Mouse (Mus musculus): ENCODE measurements around the gene Ramp1.

The Ramp1 gene

DNA sequence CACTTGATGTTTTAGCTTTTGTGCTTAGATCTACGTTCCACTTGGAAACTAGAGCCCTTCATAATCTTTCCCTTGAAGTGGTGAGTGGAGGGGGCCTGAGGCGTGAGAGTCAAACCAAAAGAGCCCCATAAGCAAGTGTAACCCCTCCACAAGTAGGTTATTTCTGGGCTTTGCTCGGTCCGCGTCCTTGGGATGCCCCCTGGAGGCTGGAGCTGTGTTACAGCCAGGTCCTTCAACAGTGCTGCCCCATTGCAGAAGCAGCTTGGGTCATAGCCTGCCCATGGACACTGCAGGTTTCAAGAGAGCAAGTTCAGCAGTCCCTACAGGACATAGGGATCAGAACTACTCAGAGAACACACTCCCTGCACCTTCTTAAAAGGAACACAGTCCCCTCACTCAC, 59.5 kb downstream of the Ramp1 start:
- peak; percentile 57 to 64 for DNase-seq (ENCODE audit: low spot score in 2 of 2)

- DNase-seq (ENCODE audit: low spot score in 2 of 2) = no peak
Measured at GRCm38 (mm10) chr1:91239800-91240199, 60.2 kb downstream of the Ramp1 start.

DNA sequence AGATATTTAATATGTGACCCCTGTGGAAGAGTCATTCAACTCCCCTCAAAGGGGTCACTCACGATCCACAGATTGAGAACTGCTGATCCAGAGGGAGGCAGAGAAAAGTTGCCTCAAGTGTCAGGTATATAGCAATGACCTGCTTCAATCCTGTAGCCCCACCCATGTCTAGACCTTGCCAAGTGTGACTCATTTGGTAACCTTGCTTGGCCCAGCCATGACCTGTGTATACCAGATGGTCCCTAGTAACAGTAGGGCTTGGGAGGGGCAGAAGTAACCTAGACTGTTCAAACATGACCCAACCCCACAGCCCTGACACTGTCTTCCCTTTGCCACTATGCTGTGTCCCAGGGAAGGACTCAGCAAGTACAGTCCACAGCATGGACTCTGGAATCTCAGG, 61.1 kb downstream of the Ramp1 start:
- DNase-seq (ENCODE audit: low spot score in 2 of 2) = no peak

GRCm38 (mm10) chr1:91241249-91241648, 61.6 kb downstream of the Ramp1 start:
- DNase-seq (ENCODE audit: low spot score in 2 of 2) = no peak

GRCm38 (mm10) chr1:91248242-91248641, 68.6 kb downstream of the Ramp1 start:
- no peak for DNase-seq (ENCODE audit: low spot score in 2 of 2)

DNA sequence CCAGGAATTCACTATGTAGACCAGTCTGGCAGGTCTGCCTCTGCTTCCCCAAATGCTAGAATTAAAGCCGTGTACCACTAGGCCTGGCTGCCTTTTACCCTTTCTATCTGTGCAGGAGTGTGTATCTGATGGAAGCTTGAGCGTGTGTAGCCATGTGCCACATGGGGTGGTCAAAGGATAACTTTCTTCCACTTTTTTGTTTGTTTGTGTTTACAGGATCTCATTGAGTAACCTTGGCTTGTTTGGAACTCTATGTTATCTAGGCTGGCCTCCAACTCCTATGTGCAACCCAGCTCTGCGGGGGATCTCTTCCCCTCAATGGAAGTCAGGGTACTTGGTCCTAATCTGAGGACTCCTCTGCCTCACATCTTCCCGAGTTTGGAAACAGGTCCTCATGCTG, 69.3 kb downstream of the Ramp1 start:
- no peak for DNase-seq (ENCODE audit: low spot score in 2 of 2)

DNA sequence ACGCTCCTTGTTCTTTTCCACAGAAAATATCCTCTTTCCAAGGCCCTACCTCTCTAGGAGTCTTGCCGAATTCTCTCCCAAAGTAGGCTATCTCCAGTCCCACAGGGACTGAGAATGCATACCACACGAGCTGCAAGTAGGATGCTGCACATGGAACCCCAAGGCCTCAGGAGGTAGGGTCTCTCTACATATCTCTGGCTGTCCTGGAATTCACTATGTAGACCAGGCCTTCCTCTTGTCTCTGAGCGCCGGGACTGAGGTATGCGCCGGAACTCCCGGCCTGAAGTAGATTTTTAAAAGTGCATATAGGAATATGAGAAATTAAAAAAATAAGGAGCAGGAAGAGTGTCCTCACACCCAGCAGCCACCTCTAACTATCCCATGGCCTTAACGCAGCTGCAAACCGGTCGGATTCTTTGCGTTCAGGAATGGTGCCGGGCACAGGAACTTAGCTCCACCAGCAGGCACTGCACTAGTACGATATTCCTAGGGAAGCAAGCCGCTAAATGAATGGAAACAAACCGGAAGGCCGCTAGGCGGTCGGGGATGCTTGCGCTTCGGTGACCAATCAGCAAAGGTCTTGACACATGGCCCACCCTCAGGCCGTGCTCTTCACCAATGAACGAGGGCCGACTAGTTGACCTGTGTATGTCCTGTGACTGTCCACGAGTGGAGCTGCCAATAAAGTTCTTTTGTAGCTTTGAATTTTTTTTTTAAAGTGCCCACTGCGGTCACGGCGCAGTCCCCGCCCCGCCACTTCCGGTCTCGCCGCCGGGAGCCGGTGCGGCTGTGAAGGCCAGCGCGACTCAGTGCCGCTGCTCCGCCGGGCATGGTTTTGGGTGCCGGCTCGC, 70.2 kb downstream of the Ramp1 start, which contains the start of gene Ube2f:
Ube2f (plus strand) TSS at position 741 of the 851 bp plus-strand sequence.
- DNase-seq (ENCODE audit: low spot score in 2 of 2) = peak; percentile 97

- DNase-seq (ENCODE audit: low spot score in 2 of 2) = peak in 1 of 2 experiments; percentile 12
Measured at GRCm38 (mm10) chr1:91250415-91251147, 71.0 kb downstream of the Ramp1 start.

GRCm38 (mm10) chr1:91251148-91251650, 71.6 kb downstream of the Ramp1 start:
- DNase-seq (ENCODE audit: low spot score in 2 of 2) = no peak

DNA sequence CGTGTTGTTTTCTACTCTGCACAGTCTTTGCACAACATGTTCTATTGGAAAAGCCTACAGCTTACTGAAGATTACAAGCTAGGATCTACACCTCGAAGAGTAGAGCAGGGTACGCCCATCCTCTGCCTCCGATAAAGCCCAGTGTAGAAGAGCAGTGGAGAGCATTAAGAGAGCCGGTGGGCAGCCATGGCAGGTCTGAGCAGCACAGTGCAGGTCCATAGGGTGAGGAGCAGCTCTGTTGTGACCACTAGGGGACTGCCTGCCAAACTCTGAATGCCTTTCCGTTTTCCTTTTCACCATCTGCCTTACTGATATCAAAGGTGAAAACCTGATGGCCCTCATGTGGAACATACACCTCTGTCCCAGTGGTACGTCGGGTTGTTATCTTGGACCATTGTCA, 72.3 kb downstream of the Ramp1 start:
- DNase-seq (ENCODE audit: low spot score in 2 of 2) = no peak

GRCm38 (mm10) chr1:91257918-91258317, 78.3 kb downstream of the Ramp1 start:
- no peak for DNase-seq (ENCODE audit: low spot score in 2 of 2)

GRCm38 (mm10) chr1:91259794-91260193, 80.2 kb downstream of the Ramp1 start:
- DNase-seq (ENCODE audit: low spot score in 2 of 2) = no peak

DNA sequence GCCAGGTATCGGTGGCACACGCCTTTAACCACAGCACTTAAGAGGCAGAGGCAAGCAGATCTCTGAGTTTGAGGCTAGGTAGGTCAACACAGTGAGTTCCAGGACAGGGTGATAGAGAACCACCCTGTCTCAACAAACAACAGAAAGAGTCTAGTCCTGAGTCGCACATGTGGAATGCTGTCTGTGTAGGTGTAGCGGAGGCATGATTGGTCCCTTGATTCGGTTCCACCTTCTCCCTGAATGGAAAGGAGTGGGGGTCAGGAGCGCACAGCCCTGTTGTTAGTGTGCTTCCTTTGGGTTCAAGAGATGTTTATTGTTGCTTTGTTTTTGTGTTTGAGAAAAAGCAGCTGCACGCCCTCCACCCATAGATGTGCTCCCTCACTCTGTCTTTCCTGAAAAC, 82.9 kb downstream of the Ramp1 start:
- DNase-seq (ENCODE audit: low spot score in 2 of 2) = no peak

DNA sequence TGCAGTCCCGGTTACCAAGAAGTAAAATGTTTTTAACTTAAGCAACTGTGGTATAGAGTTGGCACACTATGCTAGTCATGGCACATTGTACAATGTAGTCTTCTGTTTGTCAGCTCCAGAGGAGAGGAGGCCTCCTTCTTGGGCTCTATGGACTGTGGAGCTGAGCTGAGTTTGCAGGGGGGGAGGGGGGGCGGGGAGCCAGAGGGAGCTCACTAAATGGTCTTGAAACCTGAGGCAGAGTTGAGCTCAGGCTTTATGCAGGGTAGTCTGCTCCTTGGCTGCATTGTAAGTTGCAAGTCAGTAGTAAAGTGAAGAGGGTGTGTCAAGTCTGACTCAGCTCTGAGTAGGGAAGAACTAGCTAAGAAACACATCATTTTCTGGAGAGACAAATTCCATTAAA, 92.6 kb downstream of the Ramp1 start:
- DNase-seq (ENCODE audit: low spot score in 2 of 2) = no peak

All from right cerebral cortex, adult 2 months (tissue).